Mouse (Mus musculus) liver, embryonic 11.5 days (tissue): ENCODE results near the gene Ndufc1. TPM values are rescaled to one million over a fixed set of nuclear protein-coding genes. Genes with fewer than 3 reads are reported as not detected.
A peak's percentile ranks its signal among the peaks of the same experiment; 100 is the strongest.

Experiments used
- ATAC-seq: fragments of 200-750 bp; cut with Nextera tagmentation; replicated peaks from 2 replicates; pipeline ENCODE4 v1.8.0; 2017; ENCODE audit warnings: moderate number of reproducible peaks, mild to moderate bottlenecking, moderate TSS enrichment, moderate library complexity; ENCODE audit not compliant: low FRiP score
- DNase-seq: peaks from one replicate; pipeline ENCODE4 v3.0.0-alpha.2; 2017; ENCODE audit warnings: low spot score
- H3K27ac ChIP-seq: fragments of 300-500 bp; sonication (generic); 2 replicates; pipeline ENCODE4 v1.5.1; 2014; ENCODE audit warnings: mild to moderate bottlenecking, low read depth, low read length, control low read depth
- H3K27me3 ChIP-seq: fragments of 300-500 bp; sonication (generic); replicated peaks from 2 replicates; pipeline ENCODE4 v1.6.1; 2014; ENCODE audit warnings: low read length, mixed read lengths; ENCODE audit not compliant: control insufficient read depth, insufficient read depth
- H3K36me3 ChIP-seq: fragments of 300-500 bp; sonication (generic); 2 replicates; pipeline ENCODE4 v1.6.1; 2014; ENCODE audit warnings: mild to moderate bottlenecking, low read length, moderate library complexity, mixed read lengths; ENCODE audit not compliant: control insufficient read depth, insufficient read depth
- H3K4me1 ChIP-seq: fragments of 300-500 bp; sonication (generic); replicated peaks from 2 replicates; pipeline ENCODE4 v1.6.1; 2014; ENCODE audit warnings: low read length, mixed read lengths; ENCODE audit not compliant: control insufficient read depth, insufficient read depth
- H3K4me2 ChIP-seq: fragments of 300-500 bp; sonication (generic); 2 replicates; pipeline ENCODE4 v1.6.1; 2014; ENCODE audit warnings: mild to moderate bottlenecking, control low read depth, moderate library complexity
- H3K4me3 ChIP-seq: fragments of 300-500 bp; sonication (generic); 2 replicates; pipeline ENCODE4 v1.5.1; 2014; ENCODE audit warnings: low read depth, low read length, control low read depth
- H3K9ac ChIP-seq: fragments of 300-500 bp; sonication (generic); 2 replicates; pipeline ENCODE4 v1.6.1; 2014; ENCODE audit warnings: low read depth, low read length, control low read depth
- H3K9me3 ChIP-seq: fragments of 300-500 bp; sonication (generic); 2 replicates; pipeline ENCODE4 v1.6.1; 2016; ENCODE audit warnings: low read length, inconsistent platforms, mixed read lengths; ENCODE audit not compliant: control insufficient read depth
- WGBS: fragments of 180-500 bp; shearing (Covaris S2); extraction: QIAGEN DNeasy Blood & Tissue Kit; methylation state at CpG from one replicate; pipeline ENCODE4 v1.1.7; 2014; 5-methylcytosine and 5-hydroxymethylcytosine counted together
- polyA plus RNA-seq: library from polyadenylated mRNA; unstranded; fragments of >200 nt; fragmentation: Nextera tagmentation; extraction: Ambion mirVana; gene quantifications from 2 replicates; pipeline ENCODE4 v1.2.1, GENCODE M21; 2014

Ndufc1 gene
- polyA plus RNA-seq, 1 experiment from 2014 or later = 701 TPM

GRCm38 (mm10) chr3:51366926-51367325 lies 41.9 kb downstream of the Ndufc1 start:
- Histone ChIP-seq H3K27me3 (peaks cover 3% of the 10 kb centered on the region; the same call in 1 of the 2 replicates), H3K4me3 (no peak overlapping the region), H3K9ac (no peak overlapping the region), H3K27ac (peak overlapping the region; percentile 34; the same call in 1 of the 2 replicates), H3K36me3 (no peaks in the 10 kb centered on the region), H3K9me3 (no peaks in the 10 kb centered on the region), H3K4me2 (peak overlapping the region; percentile 8; the same call in 1 of the 2 replicates), H3K4me1 (peaks cover 21% of the 10 kb centered on the region)
- peak; percentile 77 for ATAC-seq
- no peak for DNase-seq
- WGBS = 54% methylated on average over 4 of the region's 4 CpGs

DNA sequence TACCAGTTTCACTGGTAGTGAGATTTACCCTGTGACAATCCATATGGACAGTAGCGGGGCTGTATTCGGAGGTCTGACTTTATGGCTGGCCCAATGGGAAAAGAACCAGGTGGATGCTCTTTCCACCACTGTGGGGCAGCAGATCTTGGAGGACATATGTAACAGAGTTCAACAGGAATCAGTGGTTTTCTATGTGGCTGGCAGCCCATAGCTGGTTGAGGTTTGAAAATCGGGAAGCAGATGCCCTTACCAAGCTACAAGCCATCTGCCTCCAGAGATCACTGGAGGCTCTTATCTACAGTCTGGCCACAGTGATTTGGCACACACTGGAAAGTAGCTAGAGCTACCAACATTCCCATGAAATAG lies 43.3 kb downstream of the Ndufc1 start:
- peaks cover 21% of the 10 kb centered on the region for H3K4me1 ChIP-seq
- no peak overlapping the region for H3K9ac ChIP-seq
- no peaks in the 10 kb centered on the region for H3K36me3 ChIP-seq
- no peak overlapping the region for H3K27ac ChIP-seq
- no peak for DNase-seq
- 6% methylated on average over 3 of the region's 3 CpGs for WGBS
- peak overlapping the region; percentile 65 for H3K4me2 ChIP-seq
- no peaks in the 10 kb centered on the region for H3K9me3 ChIP-seq
- peaks cover 3% of the 10 kb centered on the region; the same call in 1 of the 2 replicates for H3K27me3 ChIP-seq
- no peak; the same call in 1 of the 2 replicates for ATAC-seq
- H3K4me3 ChIP-seq = peak overlapping the region; percentile 41; the same call in 1 of the 2 replicates

DNA sequence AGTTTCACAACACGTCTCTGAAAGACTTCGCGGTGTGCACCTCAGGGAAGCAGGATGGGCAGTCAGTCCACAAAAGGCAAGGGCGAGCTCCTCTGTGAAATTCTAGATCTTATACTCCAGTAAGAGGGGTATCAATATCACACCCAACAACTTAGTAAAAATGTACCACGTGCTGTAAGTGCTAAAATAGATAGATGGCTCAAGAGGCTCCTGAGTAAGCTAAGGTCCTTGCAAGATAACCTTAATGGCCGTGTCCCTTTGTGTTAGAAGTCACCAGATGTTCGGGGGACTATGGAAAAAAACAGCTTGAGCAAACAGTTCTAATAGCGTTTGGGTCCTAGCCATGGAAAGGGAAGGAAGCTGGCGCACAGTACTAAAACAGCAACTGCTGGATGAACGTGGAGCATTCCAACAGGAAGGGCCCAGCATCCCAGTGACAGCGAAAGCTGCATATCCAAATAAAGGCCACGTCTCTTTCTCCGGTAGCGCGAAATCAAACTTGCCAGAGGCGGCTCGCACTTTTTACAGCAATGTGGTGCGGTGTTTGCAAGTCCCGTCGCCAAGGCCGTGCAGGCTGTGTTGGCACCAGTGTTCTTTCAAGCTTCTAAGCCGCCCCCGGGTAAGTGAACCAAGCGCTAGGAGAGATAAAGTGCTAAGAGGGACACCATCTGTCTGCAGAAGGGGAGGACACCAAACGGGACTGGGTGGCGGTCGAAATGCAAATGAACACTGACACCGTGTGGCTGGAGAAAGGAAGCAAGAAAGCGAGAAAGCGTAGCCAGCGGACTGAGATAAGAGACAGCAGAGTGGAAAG lies 43.9 kb downstream of the Ndufc1 start:
- H3K27ac ChIP-seq = peak overlapping the region; percentile 6; the same call in 1 of the 2 replicates
- peak overlapping the region; percentile 65 for H3K4me2 ChIP-seq
- peak; percentile 88 for ATAC-seq
- peak; percentile 84 for DNase-seq
- H3K27me3 ChIP-seq = peaks cover 3% of the 10 kb centered on the region; the same call in 1 of the 2 replicates
- no peaks in the 10 kb centered on the region for H3K9me3 ChIP-seq
- 7% methylated on average over 31 of the region's 31 CpGs for WGBS
- peaks cover 21% of the 10 kb centered on the region for H3K4me1 ChIP-seq
- no peaks in the 10 kb centered on the region for H3K36me3 ChIP-seq
- peak overlapping the region; percentile 15; the same call in 1 of the 2 replicates for H3K9ac ChIP-seq
- peak overlapping the region; percentile 41 for H3K4me3 ChIP-seq

- H3K4me2 ChIP-seq = peak overlapping the region; percentile 21; the same call in 1 of the 2 replicates
- H3K4me3 ChIP-seq = no peak overlapping the region
- no peaks in the 10 kb centered on the region for H3K9me3 ChIP-seq
- H3K27ac ChIP-seq = no peak overlapping the region
- H3K27me3 ChIP-seq = peaks cover 3% of the 10 kb centered on the region; the same call in 1 of the 2 replicates
- no peak overlapping the region for H3K9ac ChIP-seq
- no peaks in the 10 kb centered on the region for H3K36me3 ChIP-seq
- ATAC-seq (no peak), DNase-seq (no peak)
- peaks cover 21% of the 10 kb centered on the region for H3K4me1 ChIP-seq
- WGBS = 33% methylated on average over 9 of the region's 9 CpGs
These were observed 47.7 kb downstream of the Ndufc1 start for GRCm38 (mm10) chr3:51361066-51361465.

DNA sequence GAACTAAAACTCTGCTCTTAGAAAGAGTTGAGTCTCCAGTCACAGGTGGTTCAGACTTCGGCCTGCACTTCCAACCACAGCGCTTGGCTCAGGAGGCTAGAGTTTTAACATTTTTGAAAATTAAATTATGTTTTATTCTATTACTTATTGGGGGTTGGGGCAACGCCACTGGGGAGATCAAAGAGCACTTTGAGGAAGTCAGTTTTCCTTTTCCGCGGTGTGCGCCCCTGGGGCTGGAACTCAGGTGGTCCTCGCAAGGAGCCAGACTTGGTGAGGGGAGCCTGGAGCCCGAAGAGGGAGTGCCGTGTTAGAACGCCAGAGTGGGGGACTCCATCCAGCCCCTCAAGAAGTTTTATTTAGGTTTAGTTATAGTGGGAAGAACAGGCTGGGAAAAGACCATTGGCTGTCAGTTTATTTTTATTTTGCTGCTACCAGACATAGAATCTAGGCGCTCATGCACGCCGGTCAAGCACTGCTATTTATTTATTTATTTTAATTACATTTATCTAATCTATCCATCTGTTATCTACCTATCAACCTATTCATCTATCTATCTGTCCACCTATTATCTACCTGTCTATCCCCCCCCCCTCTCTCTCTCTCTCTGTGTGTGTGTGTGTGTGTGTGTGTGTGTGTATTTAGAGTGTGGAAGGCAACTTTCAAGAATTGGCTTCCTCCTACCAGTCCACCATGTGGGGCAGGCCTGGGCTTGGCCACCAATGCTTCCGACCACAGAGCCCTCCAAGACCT lies 49.1 kb downstream of the Ndufc1 start:
- H3K9ac ChIP-seq = peak overlapping the region; percentile 38; the same call in 1 of the 2 replicates
- no peak overlapping the region for H3K27ac ChIP-seq
- H3K36me3 ChIP-seq = no peaks in the 10 kb centered on the region
- H3K4me1 ChIP-seq = peaks cover 12% of the 10 kb centered on the region
- peak; percentile 50 for DNase-seq
- WGBS = 19% methylated on average over 14 of the region's 14 CpGs
- H3K4me2 ChIP-seq = peak overlapping the region; percentile 72
- peak; percentile 1; the same call in 1 of the 2 replicates for ATAC-seq
- no peaks in the 10 kb centered on the region for H3K9me3 ChIP-seq
- H3K4me3 ChIP-seq = peak overlapping the region; percentile 62
- H3K27me3 ChIP-seq = peaks cover 3% of the 10 kb centered on the region; the same call in 1 of the 2 replicates

GRCm38 (mm10) chr3:51358660-51359557 lies 49.9 kb downstream of the Ndufc1 start:
- Histone ChIP-seq H3K27ac (peak overlapping the region; percentile 80), H3K9ac (peak overlapping the region; percentile 65), H3K4me1 (peaks cover 9% of the 10 kb centered on the region), H3K4me3 (peak overlapping the region; percentile 62), H3K4me2 (peak overlapping the region; percentile 72), H3K36me3 (no peaks in the 10 kb centered on the region), H3K9me3 (no peaks in the 10 kb centered on the region), H3K27me3 (peaks cover 1% of the 10 kb centered on the region; the same call in 1 of the 2 replicates)
- WGBS = under 1% methylated on average over 50 of the region's 50 CpGs
- ATAC-seq (peak; percentile 83), DNase-seq (peak; percentile 97)

DNA sequence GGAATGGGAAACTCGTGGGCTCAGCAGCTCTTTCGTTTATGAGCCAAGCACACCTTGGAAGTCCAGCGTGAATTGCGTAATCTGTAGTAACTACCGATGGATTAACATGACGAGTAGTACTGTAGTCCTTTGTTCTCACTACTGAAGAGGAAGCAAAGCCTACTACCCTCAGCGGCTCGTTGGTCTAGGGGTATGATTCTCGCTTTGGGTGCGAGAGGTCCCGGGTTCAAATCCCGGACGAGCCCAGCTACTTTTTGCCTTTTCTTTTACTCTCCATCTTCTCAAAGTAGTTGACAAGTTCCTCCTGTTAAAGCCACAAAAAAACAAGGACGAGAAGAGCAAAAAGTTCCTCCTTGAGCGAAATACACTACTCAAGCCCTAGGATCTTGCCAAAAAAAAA lies 50.6 kb downstream of the Ndufc1 start:
- Histone ChIP-seq H3K9me3 (no peaks in the 10 kb centered on the region), H3K36me3 (no peaks in the 10 kb centered on the region), H3K27me3 (no peaks in the 10 kb centered on the region), H3K4me3 (peak overlapping the region; percentile 62), H3K27ac (no peak overlapping the region), H3K4me2 (peak overlapping the region; percentile 72), H3K4me1 (peaks cover 9% of the 10 kb centered on the region), H3K9ac (peak overlapping the region; percentile 18; the same call in 1 of the 2 replicates)
- peak; percentile 93 for DNase-seq
- ATAC-seq = peak; percentile 73
- under 1% methylated on average over 15 of the region's 15 CpGs for WGBS

DNA sequence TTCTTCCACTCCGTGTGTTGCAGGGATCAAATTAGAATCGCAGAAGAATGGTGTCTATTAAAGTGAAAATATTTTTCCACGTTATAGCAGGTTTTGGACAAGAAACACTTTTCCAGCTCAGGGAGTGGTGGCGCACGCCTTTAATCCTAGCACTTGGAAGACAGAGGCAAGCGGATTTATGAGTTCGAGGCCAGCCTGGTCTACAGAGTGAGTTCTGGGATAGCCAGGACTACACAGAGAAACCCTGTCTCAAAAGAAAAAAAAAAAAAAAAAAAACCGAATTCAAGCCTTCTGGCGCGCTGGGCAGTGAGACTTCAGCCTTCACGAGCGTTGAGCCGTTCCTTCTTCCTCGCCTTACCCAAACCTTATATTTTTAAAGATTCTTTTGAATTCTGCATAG lies 51.2 kb downstream of the Ndufc1 start:
- Histone ChIP-seq H3K27ac (no peak overlapping the region), H3K4me2 (peak overlapping the region; percentile 72), H3K4me1 (peaks cover 9% of the 10 kb centered on the region), H3K4me3 (peak overlapping the region; percentile 62), H3K9me3 (no peaks in the 10 kb centered on the region), H3K9ac (peak overlapping the region; percentile 18; the same call in 1 of the 2 replicates), H3K27me3 (no peaks in the 10 kb centered on the region), H3K36me3 (no peaks in the 10 kb centered on the region)
- 9% methylated on average over 14 of the region's 14 CpGs for WGBS
- DNase-seq (peak; percentile 62), ATAC-seq (peak; percentile 6; the same call in 1 of the 2 replicates)
